Mouse (Mus musculus) heart, adult 10 weeks (tissue): ENCODE results near the gene Prss36. TPM values are rescaled to one million over a fixed set of nuclear protein-coding genes. Genes with fewer than 3 reads are reported as not detected.

ENCODE experiments used
- polyA plus RNA-seq: library from polyadenylated mRNA; stranded (reverse); fragments of 350-450 nt; fragmentation: Illumina TruSeq; extraction: RNeasy Lipid Tissue Mini Kit (QIAGEN cat#74804); gene quantifications from one replicate; pipeline ENCODE4 v1.2.3, GENCODE M21; 2014; ENCODE audit warnings: low read depth, low replicate concordance

Prss36 gene
- polyA plus RNA-seq = 16.2 TPM

GRCm38 (mm10) chr7:127946470-127947023 lies at the start of gene Prss36:
Gene Prss36 (minus strand): TSS chr7:127946725.

DNA sequence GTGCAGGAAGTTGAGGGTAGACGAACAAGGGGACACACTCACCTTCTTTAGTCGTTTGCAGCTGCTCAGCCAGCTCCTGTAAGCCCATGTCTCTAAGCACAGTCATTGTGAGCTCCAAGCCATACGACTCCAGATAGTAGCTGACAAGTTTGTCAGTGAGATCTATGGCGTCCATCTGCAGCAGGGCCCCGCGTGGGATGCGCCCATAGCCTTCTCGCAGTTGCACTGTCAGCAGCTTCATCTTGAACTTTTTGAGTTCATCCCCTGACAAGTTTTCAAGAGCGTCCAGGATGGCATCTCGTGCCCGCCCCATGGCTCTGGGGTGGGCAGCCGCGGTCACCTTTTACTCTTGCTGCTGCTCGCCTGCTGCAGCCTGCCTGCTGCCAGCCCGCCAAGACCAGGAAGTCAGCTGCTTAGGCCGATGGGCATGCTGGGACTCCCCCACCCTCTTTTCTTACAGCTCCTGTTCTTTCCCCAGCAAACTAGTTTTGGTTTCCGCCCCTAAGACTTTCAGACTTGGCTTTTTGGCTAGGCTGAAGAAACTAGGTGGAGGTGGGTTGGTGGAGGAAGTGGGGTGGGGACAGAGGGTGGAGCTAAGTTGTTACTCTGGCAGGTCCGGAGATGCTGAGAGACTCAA lies 46.9 kb upstream of the Prss36 start, which contains the start of gene Pycard:
Gene Pycard (minus strand): TSS at position 527 of the 637 bp plus-strand sequence.

DNA sequence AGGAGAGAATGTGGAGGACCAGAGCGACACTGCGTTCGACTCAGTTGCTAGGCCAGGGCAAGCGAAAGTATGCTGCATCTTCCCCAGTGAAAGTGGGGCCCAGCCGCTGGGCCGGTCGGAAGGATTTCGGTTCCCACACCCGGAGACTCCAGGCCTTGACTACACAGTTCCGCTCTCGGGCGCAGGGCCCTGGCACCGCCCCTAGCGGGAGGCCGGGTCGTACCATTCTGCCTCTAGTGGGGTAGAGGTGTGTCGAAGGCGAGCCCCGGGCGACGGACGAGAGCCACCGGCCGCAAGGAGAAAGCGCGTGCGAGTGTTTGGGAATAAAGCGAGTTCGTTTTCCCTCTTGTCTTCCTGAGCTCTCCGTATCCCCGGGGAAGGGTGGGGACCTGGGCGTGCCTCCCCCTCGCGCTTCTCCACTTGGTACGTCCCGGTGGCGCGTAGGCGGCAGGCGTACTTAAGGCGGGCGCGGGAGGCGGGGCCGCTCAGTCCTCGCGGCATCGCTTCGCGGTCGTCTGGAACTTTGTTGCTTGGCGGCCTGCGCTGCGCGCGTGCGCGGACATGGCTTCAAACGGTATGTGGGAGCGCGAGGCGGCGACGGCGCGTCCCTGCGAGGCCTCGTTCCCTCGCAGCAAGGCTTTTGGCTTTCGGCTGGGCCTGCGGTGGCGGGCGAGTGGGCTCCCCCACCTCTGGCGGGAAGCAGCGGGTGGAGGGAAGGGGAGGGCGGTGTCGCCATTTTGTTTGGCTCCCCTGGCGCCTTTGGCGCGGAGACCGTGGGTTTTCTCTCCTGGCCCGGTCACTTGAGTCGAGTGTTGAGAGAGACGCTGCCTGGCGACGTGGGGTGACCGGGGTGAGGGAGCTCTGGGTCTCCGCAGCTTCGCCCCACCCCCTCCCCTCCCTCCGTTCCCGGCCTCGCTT lies 20.7 kb upstream of the Prss36 start, which contains the start of gene Fus:
Gene Fus (plus strand): TSS at position 454 of the 918 bp plus-strand sequence.

GRCm38 (mm10) chr7:127929923-127930322 lies 16.6 kb downstream of the Prss36 start, which contains the start of gene Prss8:
Gene Prss8 (minus strand): TSS chr7:127930104.

GRCm38 (mm10) chr7:127912190-127912871 lies 34.2 kb downstream of the Prss36 start, which contains the start of gene Kat8:
Gene Kat8 (plus strand): TSS chr7:127912516.

GRCm38 (mm10) chr7:127903971-127904796 lies 42.3 kb downstream of the Prss36 start, which contains the start of gene Bckdk:
Gene Bckdk (plus strand): TSS chr7:127904082.

GRCm38 (mm10) chr7:127895442-127895841 lies 51.1 kb downstream of the Prss36 start, which contains the start of the genes Gm21974 and Vkorc1:
Gene Gm21974 (minus strand): TSS chr7:127895454.
Gene Vkorc1 (minus strand): TSS chr7:127895617.

GRCm38 (mm10) chr7:127890798-127891197 lies 55.7 kb downstream of the Prss36 start, which contains the start of gene Prss53:
Gene Prss53 (minus strand): TSS chr7:127890970.

Other genes starting within 250 kb of the Prss36 start
- 20.2 TPM for gene Bcl7c, start 237.8 kb downstream of the Prss36 start, polyA plus RNA-seq
- gene Ctf1, start 234.0 kb downstream of the Prss36 start, polyA plus RNA-seq = 10.0 TPM
- gene Ctf2, start 214.6 kb downstream of the Prss36 start, polyA plus RNA-seq = not detected
- 3.5 TPM for gene Fbxl19, start 202.2 kb downstream of the Prss36 start, polyA plus RNA-seq
- 27.5 TPM for gene Orai3, start 176.9 kb downstream of the Prss36 start, polyA plus RNA-seq
- gene Setd1a, start 170.1 kb downstream of the Prss36 start, polyA plus RNA-seq = 13.0 TPM
- gene Gm49388, start 161.1 kb downstream of the Prss36 start, polyA plus RNA-seq = not detected
- 31.7 TPM for gene Hsd3b7, start 146.1 kb downstream of the Prss36 start, polyA plus RNA-seq
- 107 TPM for gene Stx4a, start 122.4 kb downstream of the Prss36 start, polyA plus RNA-seq
- 1.1 TPM for gene Stx1b, start 122.2 kb downstream of the Prss36 start, polyA plus RNA-seq
- gene Zfp646, start 70.5 kb downstream of the Prss36 start, polyA plus RNA-seq = 12.2 TPM
- gene Zfp668, start 69.9 kb downstream of the Prss36 start, polyA plus RNA-seq = 3.6 TPM
- gene Prss53, start 55.8 kb downstream of the Prss36 start, polyA plus RNA-seq = 2.9 TPM
- not detected for gene Gm21974, start 51.3 kb downstream of the Prss36 start, polyA plus RNA-seq
- 36.8 TPM for gene Vkorc1, start 51.1 kb downstream of the Prss36 start, polyA plus RNA-seq
- gene Bckdk, start 42.6 kb downstream of the Prss36 start, polyA plus RNA-seq = 90.4 TPM
- 23.7 TPM for gene Kat8, start 34.2 kb downstream of the Prss36 start, polyA plus RNA-seq
- not detected for gene Prss8, start 16.6 kb downstream of the Prss36 start, polyA plus RNA-seq
- 387 TPM for gene Fus, start 20.7 kb upstream of the Prss36 start, polyA plus RNA-seq
- 15.1 TPM for gene Pycard, start 47.1 kb upstream of the Prss36 start, polyA plus RNA-seq
- 255 TPM for gene Trim72, start 57.2 kb upstream of the Prss36 start, polyA plus RNA-seq
- 2.3 TPM for gene Itgam, start 115.9 kb upstream of the Prss36 start, polyA plus RNA-seq
- gene Gm49368, start 116.0 kb upstream of the Prss36 start, polyA plus RNA-seq = not detected
- gene Itgax, start 182.8 kb upstream of the Prss36 start, polyA plus RNA-seq = 0.13 TPM
- gene Itgad, start 207.7 kb upstream of the Prss36 start, polyA plus RNA-seq = not detected